Mouse (Mus musculus): ENCODE results near the gene Pkmyt1.
"Not testable (repeated sequence)": the region's sequence is repeated elsewhere in the genome, so short reads cannot be mapped to it uniquely, and the experiment has no call there.

Gene Pkmyt1

GRCm38 (mm10) chr17:23748026-23748425 is 21.9 kb downstream of the Pkmyt1 start:
- no peak for DNase-seq (ENCODE audit: low spot score)

GRCm38 (mm10) chr17:23748631-23749391 is 22.7 kb downstream of the Pkmyt1 start:
- no peak for DNase-seq (ENCODE audit: low spot score)

- no peak for DNase-seq (ENCODE audit: low spot score)
These were observed 23.5 kb downstream of the Pkmyt1 start for GRCm38 (mm10) chr17:23749400-23750191.

GRCm38 (mm10) chr17:23755689-23756088 is 29.6 kb downstream of the Pkmyt1 start:
- DNase-seq (ENCODE audit: low spot score), result no peak

GRCm38 (mm10) chr17:23757581-23757980 is 31.4 kb downstream of the Pkmyt1 start:
- no peak for DNase-seq (ENCODE audit: low spot score)

GRCm38 (mm10) chr17:23758801-23759200 is 32.7 kb downstream of the Pkmyt1 start:
- no peak for DNase-seq (ENCODE audit: low spot score)

- no peak for DNase-seq (ENCODE audit: low spot score)
These were observed 34.1 kb downstream of the Pkmyt1 start for GRCm38 (mm10) chr17:23760231-23760630.

GRCm38 (mm10) chr17:23761155-23761554 is 35.0 kb downstream of the Pkmyt1 start:
- DNase-seq (ENCODE audit: low spot score), result no peak

GRCm38 (mm10) chr17:23762976-23763375 is 36.8 kb downstream of the Pkmyt1 start:
- no peak for DNase-seq (ENCODE audit: low spot score)

- no peak for DNase-seq (ENCODE audit: low spot score)
These were observed 44.4 kb downstream of the Pkmyt1 start for GRCm38 (mm10) chr17:23770493-23770892.

- no peak for DNase-seq (ENCODE audit: low spot score)
These were observed 44.8 kb downstream of the Pkmyt1 start for GRCm38 (mm10) chr17:23770896-23771283.

- peak; percentile 97 for DNase-seq (ENCODE audit: low spot score)
These were observed 45.4 kb downstream of the Pkmyt1 start, which contains the start of gene Flywch1 for GRCm38 (mm10) chr17:23771284-23772218. TSS of gene Flywch1 (minus strand) at chr17:23771602.

- not testable (repeated sequence) for DNase-seq (ENCODE audit: low spot score)
These were observed 46.1 kb downstream of the Pkmyt1 start for GRCm38 (mm10) chr17:23772219-23772556.

GRCm38 (mm10) chr17:23773676-23774075 is 47.5 kb downstream of the Pkmyt1 start:
- DNase-seq (ENCODE audit: low spot score), result no peak

GRCm38 (mm10) chr17:23774090-23774489 is 48.0 kb downstream of the Pkmyt1 start:
- peak; percentile 66 for DNase-seq (ENCODE audit: low spot score)

GRCm38 (mm10) chr17:23776216-23776615 is 50.1 kb downstream of the Pkmyt1 start:
- DNase-seq (ENCODE audit: low spot score), result no peak

GRCm38 (mm10) chr17:23777141-23777540 is 51.0 kb downstream of the Pkmyt1 start:
- no peak for DNase-seq (ENCODE audit: low spot score)

- DNase-seq (ENCODE audit: low spot score), result no peak
These were observed 52.3 kb downstream of the Pkmyt1 start for GRCm38 (mm10) chr17:23778447-23778846.

GRCm38 (mm10) chr17:23783352-23783751 is 57.2 kb downstream of the Pkmyt1 start:
- no peak for DNase-seq (ENCODE audit: low spot score)

GRCm38 (mm10) chr17:23785561-23786471 is 59.7 kb downstream of the Pkmyt1 start, which contains the start of gene Flywch2:
TSS of gene Flywch2 (minus strand) at chr17:23786081.
- DNase-seq (ENCODE audit: low spot score), result peak; percentile 62
